Mouse (Mus musculus) stomach, postnatal 0 days (tissue): Measurements from ENCODE around the gene Nipsnap3a. TPM values are rescaled to one million over a fixed set of nuclear protein-coding genes. Genes with fewer than 3 reads are reported as not detected.

ENCODE experiments used
- ATAC-seq: fragments of 200-750 bp; cut with Nextera tagmentation; 2 replicates; pipeline ENCODE4 v1.8.0; 2017; ENCODE audit not compliant: low FRiP score, low TSS enrichment
- DNase-seq: peaks from one replicate; pipeline ENCODE4 v3.0.0-alpha.2; 2016; ENCODE audit warnings: low spot score
- H3K27ac ChIP-seq: fragments of 300-500 bp; sonication (generic); replicated peaks from 2 replicates; pipeline ENCODE4 v1.5.1; 2014; ENCODE audit warnings: mild to moderate bottlenecking, control low read depth
- H3K27me3 ChIP-seq: fragments of 300-500 bp; sonication (generic); 2 replicates; pipeline ENCODE4 v1.6.1; 2014; ENCODE audit warnings: low read length; ENCODE audit not compliant: control insufficient read depth, insufficient read depth
- H3K36me3 ChIP-seq: fragments of 300-500 bp; sonication (generic); 2 replicates; pipeline ENCODE4 v1.6.1; 2014; ENCODE audit warnings: low read length, mixed read lengths; ENCODE audit not compliant: control insufficient read depth, insufficient read depth
- H3K4me1 ChIP-seq: fragments of 300-500 bp; sonication (generic); replicated peaks from 2 replicates; pipeline ENCODE4 v1.6.1; 2014; ENCODE audit warnings: antibody characterized with exemption; ENCODE audit not compliant: control insufficient read depth, insufficient read depth
- H3K4me2 ChIP-seq: fragments of 300-500 bp; sonication (generic); replicated peaks from 2 replicates; pipeline ENCODE4 v1.6.1; 2014; ENCODE audit warnings: low read depth, mild to moderate bottlenecking, control low read depth, moderate library complexity
- H3K4me3 ChIP-seq: fragments of 300-500 bp; sonication (generic); 2 replicates; pipeline ENCODE4 v1.5.1; 2014; ENCODE audit warnings: low read depth, low read length, control low read depth
- H3K9ac ChIP-seq: fragments of 300-500 bp; sonication (generic); 2 replicates; pipeline ENCODE4 v1.6.1; 2014; ENCODE audit warnings: mild to moderate bottlenecking, low read length, control low read depth, mixed read lengths
- H3K9me3 ChIP-seq: fragments of 300-500 bp; sonication (generic); 2 replicates; pipeline ENCODE4 v1.6.1; 2016; ENCODE audit warnings: low read length; ENCODE audit not compliant: control insufficient read depth
- CTCF ChIP-seq: IDR thresholded peaks from 2 replicates; pipeline ENCODE4 v1.5.1; 2016; ENCODE audit warnings: antibody characterized with exemption, low read depth, mild to moderate bottlenecking, moderate library complexity
- EP300 ChIP-seq: optimal IDR thresholded peaks from 2 replicates; pipeline ENCODE3; 2016; ENCODE audit warnings: antibody characterized with exemption
- WGBS: fragments of 180-500 bp; shearing (Covaris S2); extraction: QIAGEN DNeasy Blood & Tissue Kit; methylation state at CpG from one replicate; pipeline ENCODE4 v1.1.7; 2014; 5-methylcytosine and 5-hydroxymethylcytosine counted together
- polyA plus RNA-seq: library from polyadenylated mRNA; unstranded; fragments of >200 nt; fragmentation: Nextera tagmentation; extraction: Ambion mirVana; gene quantifications from 2 replicates; pipeline ENCODE4 v1.2.1, GENCODE M21; 2015

Gene Nipsnap3a
- polyA plus RNA-seq, 1 experiment from 2014 or later: not detected

GRCm38 (mm10) chr4:53014421-53014820, 25.3 kb downstream of the Nipsnap3a start:
- Histone ChIP-seq H3K36me3 (peaks cover 17% of the 10 kb centered on the region), H3K9me3 (0 out of 2 replicates have a peak, but pooled peaks cover 2% of the 10 kb centered on the region), H3K27ac (no peak overlapping the region), H3K4me3 (no peak overlapping the region), H3K9ac (no peak overlapping the region), H3K4me2 (no peak overlapping the region), H3K4me1 (no peaks in the 10 kb centered on the region), H3K27me3 (no peaks in the 10 kb centered on the region)
- ATAC-seq (no peak), DNase-seq (no peak)
- no peak for TF ChIP-seq EP300
- no peak for TF ChIP-seq CTCF
- 91% methylated on average over 7 of the region's 7 CpGs for WGBS

DNA sequence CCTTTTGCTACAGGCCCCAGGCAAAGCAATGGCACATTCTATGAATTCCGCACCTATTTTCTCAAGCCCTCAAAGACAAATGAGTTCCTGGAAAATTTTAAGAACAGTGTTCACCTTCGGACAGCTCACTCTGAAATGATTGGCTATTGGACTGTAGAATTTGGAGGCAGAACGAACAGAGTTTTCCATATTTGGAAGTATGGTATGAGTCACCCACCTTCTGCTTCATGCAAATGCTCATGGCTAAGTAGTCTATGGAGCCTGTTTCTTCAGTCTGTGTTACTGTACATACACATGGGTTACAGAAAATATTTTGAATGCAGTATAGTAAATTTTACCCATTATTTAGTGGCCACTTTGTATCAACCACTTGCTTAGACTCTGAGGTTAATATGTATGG, 26.0 kb downstream of the Nipsnap3a start:
- Histone ChIP-seq H3K4me3 (no peak overlapping the region), H3K9me3 (0 out of 2 replicates have a peak, but pooled peaks cover 2% of the 10 kb centered on the region), H3K27ac (no peak overlapping the region), H3K4me1 (no peaks in the 10 kb centered on the region), H3K27me3 (no peaks in the 10 kb centered on the region), H3K9ac (no peak overlapping the region), H3K4me2 (no peak overlapping the region), H3K36me3 (peaks cover 17% of the 10 kb centered on the region)
- DNase-seq: no peak
- 92% methylated on average over 3 of the region's 3 CpGs for whole genome bisulfite sequencing
- TF ChIP-seq EP300: no peak
- no peak for TF ChIP-seq CTCF
- no peak for ATAC-seq

DNA sequence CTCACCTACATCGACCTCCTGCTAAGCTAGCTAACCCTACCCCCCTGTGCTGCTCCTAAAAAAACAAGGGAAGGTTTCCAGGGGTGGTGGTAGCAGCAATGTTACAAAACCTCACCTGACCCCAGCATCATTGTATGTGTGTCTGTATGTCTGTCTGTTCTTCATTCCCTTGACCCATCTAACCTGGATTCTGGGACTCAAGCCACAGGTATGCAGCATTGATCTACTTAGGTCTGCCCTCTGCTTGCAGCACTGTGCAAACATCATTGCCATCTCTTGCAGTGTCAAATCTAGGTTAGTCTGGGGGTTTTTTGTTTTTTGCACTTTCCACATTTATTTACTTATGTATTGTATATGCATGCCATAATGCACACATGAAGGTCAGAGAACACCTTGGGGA, 29.3 kb downstream of the Nipsnap3a start:
- Histone ChIP-seq H3K27ac (no peak overlapping the region), H3K9ac (no peak overlapping the region), H3K36me3 (peaks cover 24% of the 10 kb centered on the region), H3K4me2 (no peak overlapping the region), H3K27me3 (no peaks in the 10 kb centered on the region), H3K9me3 (0 out of 2 replicates have a peak, but pooled peaks cover 2% of the 10 kb centered on the region), H3K4me1 (no peaks in the 10 kb centered on the region), H3K4me3 (no peak overlapping the region)
- ATAC-seq (no peak), DNase-seq (no peak)
- 95% methylated on average over 1 of the region's 1 CpGs for whole genome bisulfite sequencing
- no peak for TF ChIP-seq CTCF
- TF ChIP-seq EP300: no peak

- ATAC-seq: no peak
- peaks cover 8% of the 10 kb centered on the region for H3K36me3 ChIP-seq
- no peak overlapping the region for H3K4me3 ChIP-seq
- no peak overlapping the region for H3K9ac ChIP-seq
- no peaks in the 10 kb centered on the region for H3K27me3 ChIP-seq
- H3K9me3 ChIP-seq: no peaks in the 10 kb centered on the region
- TF ChIP-seq CTCF (no peak), EP300 (no peak)
- H3K4me1 ChIP-seq: no peaks in the 10 kb centered on the region
- H3K27ac ChIP-seq: no peak overlapping the region
- whole genome bisulfite sequencing: 90% methylated on average over 14 of the region's 14 CpGs
- DNase-seq: no peak
- H3K4me2 ChIP-seq: no peak overlapping the region
These were observed 34.3 kb downstream of the Nipsnap3a start for GRCm38 (mm10) chr4:53023189-53023925.

DNA sequence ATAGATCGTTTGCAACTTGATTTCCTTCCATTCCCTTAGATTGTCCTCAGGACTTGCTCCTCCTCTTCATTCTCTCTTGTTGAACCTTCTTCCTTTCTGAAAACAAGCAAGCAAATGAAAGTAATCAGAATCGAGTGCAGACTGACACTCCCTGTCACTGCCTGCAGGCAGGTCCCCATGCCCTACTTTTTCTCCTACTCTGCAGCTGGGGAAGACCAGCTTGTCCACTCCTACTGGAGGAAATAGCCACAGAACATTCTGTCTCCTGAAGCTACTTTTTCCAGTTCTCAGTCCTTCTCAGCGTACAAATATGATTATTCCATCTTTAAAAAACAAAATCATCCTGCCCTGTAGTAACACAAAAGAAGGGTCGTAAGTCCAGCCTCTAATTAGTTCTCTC, 35.3 kb downstream of the Nipsnap3a start:
- ATAC-seq (no peak), DNase-seq (no peak)
- Histone ChIP-seq H3K4me2 (no peak overlapping the region), H3K27me3 (no peaks in the 10 kb centered on the region), H3K9ac (no peak overlapping the region), H3K4me1 (no peaks in the 10 kb centered on the region), H3K27ac (no peak overlapping the region), H3K4me3 (no peak overlapping the region), H3K9me3 (no peaks in the 10 kb centered on the region), H3K36me3 (peaks cover 7% of the 10 kb centered on the region)
- WGBS: 93% methylated on average over 4 of the region's 4 CpGs
- no peak for TF ChIP-seq CTCF

GRCm38 (mm10) chr4:53027811-53028210, 38.7 kb downstream of the Nipsnap3a start:
- Histone ChIP-seq H3K4me1 (no peaks in the 10 kb centered on the region), H3K9ac (no peak overlapping the region), H3K4me2 (no peak overlapping the region), H3K27ac (no peak overlapping the region), H3K27me3 (no peaks in the 10 kb centered on the region), H3K36me3 (peaks cover 3% of the 10 kb centered on the region; the same call in 1 of the 2 replicates), H3K4me3 (no peak overlapping the region), H3K9me3 (no peaks in the 10 kb centered on the region)
- TF ChIP-seq CTCF (no peak), EP300 (no peak)
- DNase-seq (no peak), ATAC-seq (no peak)
- 70% methylated on average over 3 of the region's 3 CpGs for WGBS
